Mouse (Mus musculus) stomach, embryonic 16.5 days (tissue): ENCODE measurements around the gene Ttyh3. TPM values are rescaled to one million over a fixed set of nuclear protein-coding genes. Genes with fewer than 3 reads are reported as not detected.

Experiments used
- ATAC-seq: fragments of 200-750 bp; cut with Nextera tagmentation; 2 replicates; pipeline ENCODE4 v1.8.0; 2017; ENCODE audit warnings: moderate number of reproducible peaks, moderate TSS enrichment; ENCODE audit not compliant: insufficient read depth, low FRiP score
- H3K27ac ChIP-seq: fragments of 300-500 bp; sonication (generic); 2 replicates; pipeline ENCODE4 v1.5.1; 2014; ENCODE audit warnings: low read length
- H3K27me3 ChIP-seq: fragments of 300-500 bp; sonication (generic); 2 replicates; pipeline ENCODE4 v1.6.1; 2014; ENCODE audit warnings: low read length, control low read depth, mixed read lengths; ENCODE audit not compliant: control insufficient read depth, insufficient read depth
- H3K36me3 ChIP-seq: fragments of 300-500 bp; sonication (generic); 2 replicates; pipeline ENCODE4 v1.6.1; 2014; ENCODE audit warnings: low read length; ENCODE audit not compliant: control insufficient read depth, insufficient read depth
- H3K4me1 ChIP-seq: fragments of 300-500 bp; sonication (generic); 2 replicates; pipeline ENCODE4 v1.6.1; 2014; ENCODE audit warnings: low read length, control low read depth, mixed read lengths; ENCODE audit not compliant: control insufficient read depth, insufficient read depth
- H3K4me2 ChIP-seq: fragments of 300-500 bp; sonication (generic); 2 replicates; pipeline ENCODE4 v1.6.1; 2014; ENCODE audit warnings: low read depth, low read length, mixed read lengths
- H3K4me3 ChIP-seq: fragments of 300-500 bp; sonication (generic); replicated peaks from 2 replicates; pipeline ENCODE4 v1.5.1; 2014; ENCODE audit warnings: mild to moderate bottlenecking, low read length
- H3K9ac ChIP-seq: fragments of 300-500 bp; sonication (generic); 2 replicates; pipeline ENCODE4 v1.6.1; 2014; ENCODE audit warnings: low read length
- H3K9me3 ChIP-seq: fragments of 300-500 bp; sonication (generic); replicated peaks from 2 replicates; pipeline ENCODE4 v1.6.1; 2016; ENCODE audit warnings: low read length, control low read depth; ENCODE audit not compliant: control insufficient read depth
- WGBS: fragments of 180-500 bp; shearing (Covaris S2); extraction: QIAGEN DNeasy Blood & Tissue Kit; methylation state at CpG from one replicate; pipeline ENCODE4 v1.1.7; 2014; 5-methylcytosine and 5-hydroxymethylcytosine counted together
- polyA plus RNA-seq: library from polyadenylated mRNA; unstranded; fragments of >200 nt; fragmentation: Nextera tagmentation; extraction: Ambion mirVana; gene quantifications from 2 replicates; pipeline ENCODE4 v1.2.1, GENCODE M21; 2015

The Ttyh3 gene
- polyA plus RNA-seq, 1 experiment from 2014 or later, result 17.8 TPM

DNA sequence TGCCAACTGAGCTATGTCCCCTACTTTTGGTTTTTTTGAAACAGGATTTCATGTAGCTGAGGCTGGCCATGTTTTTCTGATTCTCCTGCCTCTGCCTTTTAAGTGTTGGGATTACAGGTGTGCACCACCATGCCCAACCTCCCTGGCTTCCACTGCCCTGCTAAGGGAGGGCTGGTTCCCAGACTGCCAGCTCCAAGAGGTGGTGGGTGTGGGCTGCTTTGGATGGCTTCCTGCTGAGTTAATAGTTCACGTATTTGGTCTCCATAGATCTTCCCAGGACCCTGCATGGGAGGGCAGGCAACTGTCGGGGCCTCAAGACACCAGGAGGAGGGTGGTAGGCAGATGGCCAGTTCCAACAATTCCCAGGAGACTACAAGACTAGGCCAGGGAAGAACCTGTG, 46.3 kb downstream of the Ttyh3 start:
- H3K4me3 ChIP-seq, result no peak overlapping the region
- no peak overlapping the region for H3K4me2 ChIP-seq
- no peak overlapping the region for H3K9ac ChIP-seq
- H3K27ac ChIP-seq, result no peak overlapping the region
- no peaks in the 10 kb centered on the region for H3K9me3 ChIP-seq
- H3K4me1 ChIP-seq, result peaks cover 10% of the 10 kb centered on the region
- ATAC-seq, result no peak
- WGBS, result 57% methylated on average over 2 of the region's 2 CpGs
- peaks cover 12% of the 10 kb centered on the region; the same call in 1 of the 2 replicates for H3K27me3 ChIP-seq
- no peaks in the 10 kb centered on the region for H3K36me3 ChIP-seq

DNA sequence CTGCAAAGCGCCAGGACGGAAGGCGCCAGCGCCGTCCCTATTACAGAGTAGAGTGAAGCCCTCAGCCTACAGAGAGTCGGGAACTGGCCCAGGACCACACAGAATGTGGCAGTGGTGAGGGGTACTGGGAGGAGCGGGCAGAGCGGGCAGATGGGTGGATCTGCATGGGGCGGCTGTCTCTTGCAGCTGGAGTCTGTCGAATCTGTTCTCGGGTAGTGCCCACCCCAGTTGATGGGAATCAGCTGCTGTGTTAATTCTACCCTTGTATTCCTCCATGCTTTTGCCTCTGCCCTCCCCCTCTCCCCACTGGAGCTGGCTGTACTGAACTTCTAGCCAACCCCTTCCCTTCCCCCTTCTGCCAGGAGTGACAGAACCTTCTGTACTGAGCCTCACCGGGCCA, 47.1 kb downstream of the Ttyh3 start:
- Histone ChIP-seq H3K4me1 (peaks cover 15% of the 10 kb centered on the region), H3K4me2 (no peak overlapping the region), H3K9me3 (no peaks in the 10 kb centered on the region), H3K36me3 (no peaks in the 10 kb centered on the region), H3K9ac (no peak overlapping the region), H3K27me3 (peaks cover 12% of the 10 kb centered on the region; the same call in 1 of the 2 replicates), H3K4me3 (no peak overlapping the region), H3K27ac (no peak overlapping the region)
- ATAC-seq, result no peak
- WGBS, result 65% methylated on average over 12 of the region's 12 CpGs

DNA sequence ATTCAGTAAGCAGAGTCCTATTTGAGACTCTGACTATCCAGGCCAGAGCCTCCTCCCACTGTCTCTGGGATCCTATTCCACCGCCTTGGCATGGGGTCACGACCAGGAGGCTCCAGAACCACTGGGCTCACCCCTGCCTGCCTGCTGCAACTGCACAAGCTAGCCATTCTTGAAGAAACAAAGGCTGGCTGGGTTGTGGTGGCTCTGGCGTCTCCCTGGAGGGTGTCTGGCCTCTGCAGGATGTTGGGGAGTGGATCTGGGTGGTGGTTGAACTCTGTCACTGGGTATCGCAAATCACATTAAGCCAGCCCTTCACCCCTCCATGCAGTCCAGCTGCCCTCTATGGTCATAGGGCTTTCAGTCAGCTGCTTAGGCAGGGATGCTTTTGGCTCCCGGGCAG, 48.9 kb downstream of the Ttyh3 start:
- H3K36me3 ChIP-seq, result no peaks in the 10 kb centered on the region
- 0 out of 2 replicates have a peak, but pooled peaks cover 5% of the 10 kb centered on the region for H3K27me3 ChIP-seq
- no peaks in the 10 kb centered on the region for H3K9me3 ChIP-seq
- no peak for ATAC-seq
- H3K9ac ChIP-seq, result no peak overlapping the region
- H3K4me2 ChIP-seq, result no peak overlapping the region
- H3K27ac ChIP-seq, result no peak overlapping the region
- peaks cover 14% of the 10 kb centered on the region for H3K4me1 ChIP-seq
- WGBS, result 48% methylated on average over 5 of the region's 5 CpGs
- no peak overlapping the region for H3K4me3 ChIP-seq

- 85% methylated on average over 4 of the region's 4 CpGs for WGBS
- no peaks in the 10 kb centered on the region for H3K36me3 ChIP-seq
- no peak overlapping the region for H3K4me2 ChIP-seq
- no peaks in the 10 kb centered on the region for H3K27me3 ChIP-seq
- no peak for ATAC-seq
- H3K9me3 ChIP-seq, result no peaks in the 10 kb centered on the region
- H3K9ac ChIP-seq, result no peak overlapping the region
- no peak overlapping the region for H3K27ac ChIP-seq
- H3K4me1 ChIP-seq, result peaks cover 11% of the 10 kb centered on the region
- no peak overlapping the region for H3K4me3 ChIP-seq
Measured at GRCm38 (mm10) chr5:140597787-140598186, 51.0 kb downstream of the Ttyh3 start.

DNA sequence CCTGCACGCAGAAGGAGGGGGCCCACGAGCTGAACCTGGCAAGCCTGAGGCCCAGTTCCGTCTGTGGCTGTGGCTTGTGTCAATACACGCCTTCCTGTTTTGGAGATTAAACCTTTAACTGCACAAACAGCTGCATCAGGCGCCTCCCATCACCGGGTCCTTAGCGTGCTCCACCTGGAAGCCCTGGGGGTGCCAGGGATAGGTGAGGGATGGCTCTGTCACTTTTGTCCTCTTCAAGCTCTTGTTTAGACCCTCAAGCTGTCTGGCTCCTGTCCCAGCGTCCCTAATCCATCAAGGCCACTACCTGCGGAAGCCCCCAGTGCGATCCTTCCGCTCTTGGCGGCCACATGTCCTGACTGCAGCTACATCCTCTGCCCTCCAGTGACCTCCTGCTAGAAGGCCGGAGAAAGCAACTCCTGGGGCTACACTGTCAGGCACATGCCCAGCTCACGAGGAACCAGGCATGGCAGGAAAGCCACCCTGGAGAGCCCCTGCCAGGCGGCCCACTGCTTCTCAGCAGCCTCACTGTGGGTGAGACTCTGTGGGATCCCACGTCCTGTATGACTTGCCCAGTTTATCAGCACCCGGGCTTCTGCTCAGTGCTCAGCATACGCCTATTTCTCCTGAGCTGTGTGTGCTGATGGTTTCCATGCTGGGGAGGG, 51.8 kb downstream of the Ttyh3 start:
- Histone ChIP-seq H3K27ac (peak overlapping the region; percentile 73), H3K4me2 (0 out of 2 replicates have a peak overlapping the region, but pooled peaks have one; percentile 16), H3K27me3 (no peaks in the 10 kb centered on the region), H3K4me3 (no peak overlapping the region), H3K9ac (peak overlapping the region; percentile 66), H3K9me3 (no peaks in the 10 kb centered on the region), H3K4me1 (peaks cover 11% of the 10 kb centered on the region), H3K36me3 (no peaks in the 10 kb centered on the region)
- WGBS, result 37% methylated on average over 18 of the region's 18 CpGs
- ATAC-seq, result peak; percentile 76

DNA sequence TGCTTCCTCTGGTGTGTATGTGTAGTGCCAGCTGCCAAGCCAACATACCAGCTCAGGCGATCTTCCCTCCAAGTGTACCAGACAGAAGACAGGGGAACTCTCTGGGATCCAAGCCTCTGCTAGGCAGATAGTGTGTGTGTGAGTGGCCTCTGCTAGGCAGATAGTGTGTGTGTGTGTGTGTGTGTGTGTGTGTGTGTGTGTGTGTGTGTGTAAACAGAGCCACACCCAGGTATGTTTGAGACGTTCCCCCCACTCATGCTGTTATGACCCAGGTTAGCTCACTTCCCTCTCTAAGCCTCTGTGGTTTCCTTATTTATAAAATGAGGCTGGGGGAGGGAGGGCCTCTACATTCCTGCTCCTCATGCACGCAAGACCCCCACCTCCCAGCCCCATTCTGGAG, 52.4 kb downstream of the Ttyh3 start:
- 39% methylated on average over 3 of the region's 3 CpGs for WGBS
- no peak overlapping the region for H3K4me3 ChIP-seq
- H3K4me1 ChIP-seq, result peaks cover 11% of the 10 kb centered on the region
- no peaks in the 10 kb centered on the region for H3K9me3 ChIP-seq
- no peaks in the 10 kb centered on the region for H3K36me3 ChIP-seq
- peak; percentile 69; the same call in 1 of the 2 replicates for ATAC-seq
- no peak overlapping the region for H3K4me2 ChIP-seq
- no peaks in the 10 kb centered on the region for H3K27me3 ChIP-seq
- H3K27ac ChIP-seq, result peak overlapping the region; percentile 73
- peak overlapping the region; percentile 66 for H3K9ac ChIP-seq

GRCm38 (mm10) chr5:140594846-140595245, 54.0 kb downstream of the Ttyh3 start:
- Histone ChIP-seq H3K36me3 (no peaks in the 10 kb centered on the region), H3K4me3 (no peak overlapping the region), H3K4me1 (peaks cover 11% of the 10 kb centered on the region), H3K4me2 (no peak overlapping the region), H3K27ac (no peak overlapping the region), H3K9me3 (no peaks in the 10 kb centered on the region), H3K9ac (no peak overlapping the region), H3K27me3 (no peaks in the 10 kb centered on the region)
- no peak for ATAC-seq
- 75% methylated on average over 5 of the region's 5 CpGs for WGBS

- WGBS, result 85% methylated on average over 16 of the region's 16 CpGs
- no peak for ATAC-seq
- H3K27me3 ChIP-seq, result no peaks in the 10 kb centered on the region
- H3K4me3 ChIP-seq, result no peak overlapping the region
- no peak overlapping the region for H3K4me2 ChIP-seq
- no peaks in the 10 kb centered on the region for H3K36me3 ChIP-seq
- no peak overlapping the region for H3K9ac ChIP-seq
- H3K4me1 ChIP-seq, result peaks cover 4% of the 10 kb centered on the region; the same call in 1 of the 2 replicates
- no peak overlapping the region for H3K27ac ChIP-seq
- H3K9me3 ChIP-seq, result no peaks in the 10 kb centered on the region
Measured at GRCm38 (mm10) chr5:140589082-140589774, 59.6 kb downstream of the Ttyh3 start.

DNA sequence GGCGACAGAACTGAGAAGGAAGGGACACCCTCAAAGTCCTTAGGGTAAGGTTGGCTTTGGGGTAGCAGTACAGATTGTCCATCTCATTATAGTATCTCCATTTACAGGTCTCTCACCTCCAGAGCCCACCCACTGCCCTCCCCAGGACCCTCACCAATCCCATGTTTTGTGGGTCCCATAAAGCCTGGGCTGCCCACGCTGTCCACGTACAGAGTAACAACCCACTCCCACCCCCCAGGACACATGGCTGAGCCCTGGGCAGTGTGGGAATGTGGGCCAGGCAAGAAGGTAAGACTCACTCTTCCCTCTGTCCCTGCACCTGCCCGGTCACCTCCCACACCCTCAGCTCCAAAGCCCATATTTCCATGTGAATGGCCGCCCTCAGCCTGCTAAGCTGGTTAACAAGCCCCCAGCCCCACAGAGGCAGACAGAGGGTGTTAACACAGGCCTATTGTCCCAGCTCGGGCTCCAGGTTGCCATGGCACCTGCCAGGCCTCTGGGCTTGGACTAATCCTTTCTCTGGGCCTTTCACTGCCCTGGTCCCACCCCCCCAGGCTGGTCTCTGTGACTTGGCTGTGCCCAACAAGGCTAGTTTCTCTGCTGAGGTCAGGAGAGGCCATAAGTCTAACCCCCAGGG, 65.0 kb downstream of the Ttyh3 start:
- H3K4me2 ChIP-seq, result no peak overlapping the region
- ATAC-seq, result no peak
- no peaks in the 10 kb centered on the region for H3K9me3 ChIP-seq
- H3K4me1 ChIP-seq, result peaks cover 19% of the 10 kb centered on the region; the same call in 1 of the 2 replicates
- WGBS, result 60% methylated on average over 6 of the region's 6 CpGs
- no peaks in the 10 kb centered on the region for H3K27me3 ChIP-seq
- H3K36me3 ChIP-seq, result no peaks in the 10 kb centered on the region
- H3K4me3 ChIP-seq, result no peak overlapping the region
- no peak overlapping the region for H3K9ac ChIP-seq
- no peak overlapping the region for H3K27ac ChIP-seq
